ENCODE assay signal across 11 mouse cellular contexts in genomic region chr14:57753351-57753992, GRCm38 (mm10). TPM values are rescaled to one million over a fixed set of nuclear protein-coding genes. Genes with fewer than 3 reads are reported as not detected.
DNase-seq lines count a peak whose midpoint lies in the region; ATAC-seq lines count a peak whose summit lies in the region.
"Had no signal": no experiment of that assay in that cellular context is flagged by ENCODE, and none has a peak within 500 bp of the region (broad histone marks: within the 10 kb centered on the region; RNA-seq: fewer than 3 reads in every experiment).

No protein-coding gene starts in this region.

- peaks cover 33% of the 10 kb centered on the region for H3K4me1 ChIP-seq in heart, embryonic 10.5 days
- H3K4me1 ChIP-seq in midbrain, embryonic 11.5 days (ENCODE audit: control insufficient read depth, insufficient read depth, low read length): peaks cover 9% of the 10 kb centered on the region
- H3K4me1 ChIP-seq in midbrain, embryonic 15.5 days: 0 out of 2 replicates have a peak, but pooled peaks cover 4% of the 10 kb centered on the region
- no peaks in the 10 kb centered on the region for H3K4me1 ChIP-seq in intestine, embryonic 15.5 days (replicated peaks)
- H3K4me1 ChIP-seq: neural tube, embryonic 12.5 days had no signal

- no peaks in the 10 kb centered on the region for H3K36me3 ChIP-seq in heart, embryonic 10.5 days
- no peaks in the 10 kb centered on the region for H3K36me3 ChIP-seq in midbrain, embryonic 11.5 days (ENCODE audit: control insufficient read depth, insufficient read depth, low read length)
- H3K36me3 ChIP-seq in midbrain, embryonic 15.5 days (replicated peaks): no peaks in the 10 kb centered on the region
- no peaks in the 10 kb centered on the region for H3K36me3 ChIP-seq in intestine, embryonic 15.5 days
- H3K36me3 ChIP-seq: neural tube, embryonic 12.5 days had no signal

- no peaks in the 10 kb centered on the region for H3K27me3 ChIP-seq in heart, embryonic 10.5 days (ENCODE audit: insufficient read depth, poor library complexity, severe bottlenecking)
- H3K27me3 ChIP-seq in midbrain, embryonic 11.5 days (ENCODE audit: control insufficient read depth, insufficient read depth, low read length): no peaks in the 10 kb centered on the region; the same call in 1 of the 2 replicates
- 0 out of 2 replicates have a peak, but pooled peaks cover 4% of the 10 kb centered on the region for H3K27me3 ChIP-seq in midbrain, embryonic 15.5 days (replicated peaks)
- no peaks in the 10 kb centered on the region for H3K27me3 ChIP-seq in intestine, embryonic 15.5 days (replicated peaks)
- H3K27me3 ChIP-seq: neural tube, embryonic 12.5 days had no signal

- no peaks in the 10 kb centered on the region for H3K9me3 ChIP-seq in heart, embryonic 10.5 days
- no peaks in the 10 kb centered on the region for H3K9me3 ChIP-seq in midbrain, embryonic 11.5 days (ENCODE audit: control insufficient read depth, low read length)
- H3K9me3 ChIP-seq in midbrain, embryonic 15.5 days: no peaks in the 10 kb centered on the region
- H3K9me3 ChIP-seq in intestine, embryonic 15.5 days: no peaks in the 10 kb centered on the region
- H3K9me3 ChIP-seq: neural tube, embryonic 12.5 days had no signal

- peak overlapping the region; percentile 4; the same call in 1 of the 2 replicates for H3K9ac ChIP-seq in midbrain, embryonic 11.5 days (ENCODE audit: low read length)
- no peak overlapping the region for H3K9ac ChIP-seq in midbrain, embryonic 15.5 days
- no peak overlapping the region for H3K9ac ChIP-seq in intestine, embryonic 15.5 days
- H3K9ac ChIP-seq: neural tube, embryonic 12.5 days had no signal

- peak; percentile 62 for ATAC-seq in midbrain, embryonic 11.5 days (ENCODE audit: low FRiP score)
- ATAC-seq in midbrain, embryonic 15.5 days (replicated peaks): no peak
- ATAC-seq in intestine, embryonic 15.5 days: peak; percentile 61; the same call in 1 of the 2 replicates

- DNase-seq in heart, embryonic 10.5 days (ENCODE audit: low spot score): no peak
- DNase-seq in heart, postnatal 14 days: no peak
- DNase-seq in midbrain, embryonic 11.5 days (ENCODE audit: low spot score, missing footprints): peak; percentile 86
- DNase-seq in yolk sac, embryonic 10.5 days (ENCODE audit: low spot score): peak; percentile 64
- no peak for DNase-seq in gastrocnemius, adult 8-10 months (ENCODE audit: low spot score in 2 of 2)
- no peak for DNase-seq in adrenal gland, postnatal 36 days
- DNase-seq: gastrocnemius, postnatal 14 days had no signal

- peak overlapping the region; percentile 19; the same call in 1 of the 2 replicates for H3K4me3 ChIP-seq in heart, embryonic 10.5 days
- no peak overlapping the region for H3K4me3 ChIP-seq in midbrain, embryonic 11.5 days (ENCODE audit: low read depth, low read length)
- H3K4me3 ChIP-seq in midbrain, embryonic 15.5 days: no peak overlapping the region
- no peak overlapping the region for H3K4me3 ChIP-seq in intestine, embryonic 15.5 days (replicated peaks)
- H3K4me3 ChIP-seq: neural tube, embryonic 12.5 days had no signal

- whole genome bisulfite sequencing in heart, embryonic 10.5 days: 4% methylated on average over 9 of the region's 9 CpGs
- 4% methylated on average over 9 of the region's 9 CpGs for WGBS in midbrain, embryonic 11.5 days
- WGBS in midbrain, embryonic 15.5 days: 12% methylated on average over 9 of the region's 9 CpGs
- 28% methylated on average over 9 of the region's 9 CpGs for WGBS in intestine, embryonic 15.5 days

- peak overlapping the region; percentile 5; the same call in 1 of the 2 replicates for H3K4me2 ChIP-seq in midbrain, embryonic 11.5 days
- H3K4me2 ChIP-seq in midbrain, embryonic 15.5 days: no peak overlapping the region
- H3K4me2 ChIP-seq in intestine, embryonic 15.5 days (replicated peaks): no peak overlapping the region
- H3K4me2 ChIP-seq: neural tube, embryonic 12.5 days had no signal

- intact Hi-C loops in heart, postnatal 14 days (cut with DNase I): no loop called here

- peak overlapping the region; percentile 84 for H3K27ac ChIP-seq in heart, embryonic 10.5 days
- H3K27ac ChIP-seq in midbrain, embryonic 11.5 days (ENCODE audit: low read depth, low read length): peak overlapping the region; percentile 45
- no peak overlapping the region for H3K27ac ChIP-seq in midbrain, embryonic 15.5 days
- H3K27ac ChIP-seq in intestine, embryonic 15.5 days: 0 out of 2 replicates have a peak overlapping the region, but pooled peaks have one; percentile 41
- H3K27ac ChIP-seq: neural tube, embryonic 12.5 days had no signal

RNA-seq across cellular contexts. Expression of gene Lats2, which starts 4.7 kb away (rescaled TPM):
- 19.6 and 25.0 TPM in 2 replicates for polyA plus RNA-seq in heart, embryonic 10.5 days (2016; fragmentation: Nextera tagmentation; extraction: Ambion mirVana)
- total RNA-seq in heart, postnatal 14 days (2021): 10 to 100 TPM; 39.5 to 40.1 TPM
- 10.7 and 11.2 TPM in 2 replicates for polyA plus RNA-seq in midbrain, embryonic 11.5 days (2014; fragmentation: Nextera tagmentation; extraction: Ambion mirVana)
- 7.6 TPM in 2 replicates for polyA plus RNA-seq in midbrain, embryonic 15.5 days (2015; fragmentation: Nextera tagmentation; extraction: Ambion mirVana)
- polyA plus RNA-seq in intestine, embryonic 15.5 days (2015; fragmentation: Nextera tagmentation; extraction: Ambion mirVana): 16.2 and 16.9 TPM in 2 replicates
- total RNA-seq in gastrocnemius, adult 8-10 months (2022): 10 to 100 TPM; 15.7 to 23.4 (median 16.7) TPM
- 10 to 100 TPM; 51.6 to 59.1 TPM for total RNA-seq in adrenal gland, postnatal 36 days (2021)

RNA-seq across cellular contexts. Expression of gene Gm49361, which starts 7.6 kb away (rescaled TPM):
- polyA plus RNA-seq in heart, embryonic 10.5 days (2016; fragmentation: Nextera tagmentation; extraction: Ambion mirVana): not detected in 2 replicates
- total RNA-seq in heart, postnatal 14 days (2021): 1 to 10 TPM in 1 of 2 experiments, under 1 TPM in 1; 0.15 to 1.6 TPM
- polyA plus RNA-seq in midbrain, embryonic 11.5 days (2014; fragmentation: Nextera tagmentation; extraction: Ambion mirVana): not detected in 2 replicates
- not detected in 2 replicates for polyA plus RNA-seq in midbrain, embryonic 15.5 days (2015; fragmentation: Nextera tagmentation; extraction: Ambion mirVana)
- 0.05 TPM in 1 of 2 replicates, not detected in the other for polyA plus RNA-seq in intestine, embryonic 15.5 days (2015; fragmentation: Nextera tagmentation; extraction: Ambion mirVana)
- 1 to 10 TPM in 1 of 4 experiments, under 1 TPM in 1, not detected in 2; 0.70 to 1.4 TPM for total RNA-seq in gastrocnemius, adult 8-10 months (2022)
- 1 to 10 TPM; 1.9 to 2.2 TPM for total RNA-seq in adrenal gland, postnatal 36 days (2021)
- total RNA-seq: layer of hippocampus, postnatal 10 days had no signal
- polyA plus RNA-seq: neural tube, embryonic 12.5 days had no signal

RNA-seq across cellular contexts. Expression of gene Sap18, which starts 44.5 kb away (rescaled TPM):
- 19.8 and 24.1 TPM in 2 replicates for polyA plus RNA-seq in heart, embryonic 10.5 days (2016; fragmentation: Nextera tagmentation; extraction: Ambion mirVana)
- total RNA-seq in heart, postnatal 14 days (2021): 10 to 100 TPM; 61.1 to 70.6 TPM
- 23.6 and 27.9 TPM in 2 replicates for polyA plus RNA-seq in midbrain, embryonic 11.5 days (2014; fragmentation: Nextera tagmentation; extraction: Ambion mirVana)
- 25.4 and 29.5 TPM in 2 replicates for polyA plus RNA-seq in midbrain, embryonic 15.5 days (2015; fragmentation: Nextera tagmentation; extraction: Ambion mirVana)
- polyA plus RNA-seq in intestine, embryonic 15.5 days (2015; fragmentation: Nextera tagmentation; extraction: Ambion mirVana): 18.2 and 22.3 TPM in 2 replicates
- 10 to 100 TPM; 43.5 to 76.8 (median 67.7) TPM for total RNA-seq in gastrocnemius, adult 8-10 months (2022)
- total RNA-seq in adrenal gland, postnatal 36 days (2021): 10 to 100 TPM; 59.7 to 68.0 TPM

Comparison
In these comparisons a context has a peak if more than half of its experiments do, and no peak if none do; other contexts are left out.
1. DNase-seq: peak in midbrain, embryonic 11.5 days (single experiment) and yolk sac, embryonic 10.5 days (single experiment); none in heart, embryonic 10.5 days (single experiment), heart, postnatal 14 days (0 of 2), gastrocnemius, adult 8-10 months (0 of 2) and adrenal gland, postnatal 36 days (0 of 2).